Mouse (Mus musculus) CH12.LX (cell line): ENCODE measurements around the gene Sytl1. TPM values are rescaled to one million over a fixed set of nuclear protein-coding genes. Genes with fewer than 3 reads are reported as not detected.

Experiments used
- DNase-seq: peaks from one replicate; pipeline ENCODE4 v3.0.0-alpha.2; 2013; ENCODE audit errors: extremely low read depth
- H3K27ac ChIP-seq: 2 replicates; pipeline ENCODE4 v1.5.1; 2012; ENCODE audit warnings: low read depth, mild to moderate bottlenecking, control low read depth, moderate library complexity; ENCODE audit not compliant: insufficient read depth
- H3K27me3 ChIP-seq: replicated peaks from 2 replicates; pipeline ENCODE3; 2012; ENCODE audit warnings: inconsistent platforms
- H3K36me3 ChIP-seq, 2 experiments: replicated peaks in 1 of 2; 2 replicates each; pipeline versions ENCODE3 to v1.6.1; 2012; ENCODE audit warnings: inconsistent platforms in 1 of 2, low read length in 1 of 2, mild to moderate bottlenecking in 1 of 2, mixed read lengths in 1 of 2, moderate library complexity in 1 of 2; ENCODE audit not compliant: control insufficient read depth in 1 of 2, insufficient read depth in 1 of 2
- H3K4me1 ChIP-seq, 2 experiments: 2 replicates each; pipeline ENCODE4 v1.6.1; 2012; ENCODE audit warnings: inconsistent platforms in 1 of 2, moderate library complexity in 1 of 2; ENCODE audit not compliant: insufficient read depth in 2 of 2, control insufficient read depth in 1 of 2
- H3K4me2 ChIP-seq: 2 replicates; pipeline ENCODE4 v1.6.1; 2012; ENCODE audit warnings: low read depth, mild to moderate bottlenecking, control low read depth; ENCODE audit not compliant: poor library complexity, insufficient read depth, severe bottlenecking
- H3K4me3 ChIP-seq, 3 experiments: fragments of 150-350 bp in 1 of 3; sonication (generic) in 1 of 3; replicated peaks in 1 of 3; 2 replicates each; pipeline versions ENCODE3 to v1.5.1; 2011 to 2012; ENCODE audit warnings: low read depth in 2 of 3, low read length in 2 of 3, mild to moderate bottlenecking in 2 of 3, moderate library complexity in 2 of 3, control low read depth in 1 of 3, improper control_type of control experiment in 1 of 3, inconsistent platforms in 1 of 3, mixed read lengths in 1 of 3; ENCODE audit not compliant: poor library complexity in 1 of 3
- H3K79me2 ChIP-seq: replicated peaks from 2 replicates; pipeline ENCODE4 v1.6.1; 2012; ENCODE audit warnings: mild to moderate bottlenecking, moderate library complexity; ENCODE audit not compliant: control insufficient read depth, poor library complexity, insufficient read depth, severe bottlenecking; ENCODE audit errors: extremely low read depth
- H3K9ac ChIP-seq: 2 replicates; pipeline ENCODE4 v1.6.1; 2012; ENCODE audit warnings: low read depth, mild to moderate bottlenecking, control low read depth, moderate library complexity; ENCODE audit not compliant: insufficient read depth
- H3K9me3 ChIP-seq: replicated peaks from 2 replicates; pipeline ENCODE3; 2012; ENCODE audit warnings: low read length, inconsistent platforms, mixed read lengths
- BHLHE40 ChIP-seq: IDR thresholded peaks from 2 replicates; pipeline ENCODE4 v1.6.1; 2011; ENCODE audit warnings: mild to moderate bottlenecking, low read depth, low read length, improper control_type of control experiment
- CTCF ChIP-seq, 2 experiments: IDR thresholded peaks in 1 of 2; conservative IDR thresholded peaks in 1 of 2; 2 replicates each; pipeline ENCODE4 v1.5.1; 2011 to 2012; ENCODE audit warnings: low read depth in 2 of 2, low read length in 2 of 2, improper control_type of control experiment in 1 of 2, inconsistent platforms in 1 of 2, mild to moderate bottlenecking in 1 of 2, moderate library complexity in 1 of 2
- E2F4 ChIP-seq: IDR thresholded peaks from 2 replicates; pipeline ENCODE4 v1.6.1; 2011; ENCODE audit warnings: low read depth, low read length, improper control_type of control experiment; ENCODE audit not compliant: insufficient replicate concordance
- ELF1 ChIP-seq: IDR thresholded peaks from 2 replicates; pipeline ENCODE4 v1.6.1; 2014; ENCODE audit warnings: low read depth, mild to moderate bottlenecking, inconsistent platforms, low read length, improper control_type of control experiment
- IRF4 ChIP-seq: IDR thresholded peaks from 2 replicates; pipeline ENCODE4 v1.6.1; 2014; ENCODE audit warnings: low read depth, mild to moderate bottlenecking, inconsistent platforms, low read length, improper control_type of control experiment
- JUN ChIP-seq: IDR thresholded peaks from 2 replicates; pipeline ENCODE4 v1.6.1; 2011; ENCODE audit warnings: low read depth, mild to moderate bottlenecking, low read length, improper control_type of control experiment, moderate library complexity; ENCODE audit not compliant: insufficient read depth
- MAX ChIP-seq: IDR thresholded peaks from 2 replicates; pipeline ENCODE4 v1.6.1; 2011; ENCODE audit warnings: low read length, improper control_type of control experiment
- MAZ ChIP-seq: IDR thresholded peaks from 2 replicates; pipeline ENCODE4 v1.6.1; 2012; ENCODE audit warnings: low read depth, mild to moderate bottlenecking, inconsistent platforms, low read length, improper control_type of control experiment, moderate library complexity
- MXI1 ChIP-seq: IDR thresholded peaks from 2 replicates; pipeline ENCODE4 v1.6.1; 2011; ENCODE audit warnings: mild to moderate bottlenecking, low read depth, low read length, improper control_type of control experiment
- NELFE ChIP-seq: IDR thresholded peaks from 2 replicates; pipeline ENCODE4 v1.6.1; 2011; ENCODE audit warnings: low read depth, low read length, improper control_type of control experiment
- NRF1 ChIP-seq: IDR thresholded peaks from 2 replicates; pipeline ENCODE4 v1.6.1; 2014; ENCODE audit warnings: low read depth, mild to moderate bottlenecking, inconsistent platforms, low read length, improper control_type of control experiment, moderate library complexity
- PAX5 ChIP-seq: IDR thresholded peaks from 2 replicates; pipeline ENCODE4 v1.6.1; 2012; ENCODE audit warnings: low read length, inconsistent platforms, mixed read lengths
- POLR2A ChIP-seq: IDR thresholded peaks from 2 replicates; pipeline ENCODE4 v1.6.1; 2011; ENCODE audit warnings: low read depth, mild to moderate bottlenecking, improper control_type of control experiment, low read length
- RCOR1 ChIP-seq: conservative IDR thresholded peaks from 2 replicates; pipeline ENCODE4 v1.6.1; 2012; ENCODE audit warnings: low read depth, mild to moderate bottlenecking, inconsistent platforms, low read length, improper control_type of control experiment
- SIN3A ChIP-seq: IDR thresholded peaks from 2 replicates; pipeline ENCODE4 v1.6.1; 2012; ENCODE audit warnings: low read length, improper control_type of control experiment, inconsistent platforms
- SMC3 ChIP-seq: IDR thresholded peaks from 2 replicates; pipeline ENCODE4 v1.6.1; 2011; ENCODE audit warnings: low read depth, low read length, improper control_type of control experiment
- TCF12 ChIP-seq: IDR thresholded peaks from 2 replicates; pipeline ENCODE4 v1.6.1; 2014; ENCODE audit warnings: low read depth, mild to moderate bottlenecking, inconsistent platforms, low read length, improper control_type of control experiment
- UBTF ChIP-seq: IDR thresholded peaks from 2 replicates; pipeline ENCODE4 v1.6.1; 2012; ENCODE audit warnings: low read depth, mild to moderate bottlenecking, inconsistent platforms, low read length, improper control_type of control experiment, moderate library complexity
- ZC3H11A ChIP-seq: IDR thresholded peaks from 2 replicates; pipeline ENCODE4 v1.6.1; 2012; ENCODE audit warnings: low read depth, mild to moderate bottlenecking, inconsistent platforms, low read length, improper control_type of control experiment
- ZMIZ1 ChIP-seq: IDR thresholded peaks from 2 replicates; pipeline ENCODE4 v1.6.1; 2012; ENCODE audit warnings: low read depth, mild to moderate bottlenecking, inconsistent platforms, low read length, improper control_type of control experiment
- ZNF384 ChIP-seq: IDR thresholded peaks from 2 replicates; pipeline ENCODE4 v1.6.1; 2012; ENCODE audit warnings: low read depth, low read length, improper control_type of control experiment, inconsistent platforms
- dilution Hi-C: fragments of 300-500 bp; cut with MboI; formaldehyde crosslinking; loops from 2 replicates; pipeline ENCODE4 v1.14.3; 2020; ENCODE audit warnings: low sequenced_read_pairs; ENCODE audit not compliant: extremely low pct_unique_long_range_greater_than_20kb, extremely low pct_ligation_motif_present
- in situ Hi-C: fragments of 300-500 bp; cut with MboI; formaldehyde crosslinking; loops from 3 replicates; pipeline ENCODE4 v1.14.3; 2019; ENCODE audit warnings: low sequenced_read_pairs, low pct_ligation_motif_present, low pct_unique_long_range_greater_than_20kb, mixed read lengths
- polyA plus RNA-seq: library from polyadenylated mRNA; unstranded; fragments of >175 nt; gene quantifications from 2 replicates; pipeline ENCODE4 v1.2.1, GENCODE M21; 2012; ENCODE audit warnings: low read depth; ENCODE audit not compliant: insufficient read length
- total RNA-seq, 2 experiments: library from RNA; depleted of rRNA; stranded (reverse); fragments of 300-350 nt in 1 of 2; fragments of >200 nt in 1 of 2; gene quantifications; 2 replicates each; pipeline ENCODE4 v1.2.3; 2012 to 2014

The Sytl1 gene
- total and polyA plus RNA-seq, 3 experiments, result 8.2 to 20.0 (median 12.1) TPM

- H3K9me3 ChIP-seq, result no peaks in the 10 kb centered on the region
- TF ChIP-seq SIN3A, result no peak
- TF ChIP-seq TCF12, result no peak
- no peak for TF ChIP-seq ELF1
- TF ChIP-seq MXI1, result no peak
- TF ChIP-seq, all 38 proteins: peak for 0
- Histone ChIP-seq H3K4me3 (no peak overlapping the region), H3K4me1 (peaks cover 10 to 21% of the 10 kb centered on the region in 2 experiments), H3K27ac (no peak overlapping the region), H3K4me2 (no peak overlapping the region), H3K9ac (no peak overlapping the region), H3K27me3 (no peaks in the 10 kb centered on the region), H3K79me2 (no peaks in the 10 kb centered on the region), H3K36me3 (peaks cover 0 to 70% of the 10 kb centered on the region in 2 experiments)
- no peak for DNase-seq
- dilution Hi-C loops (no loop called here), in situ Hi-C loops (no loop called here)
Measured at GRCm38 (mm10) chr4:133257230-133257629, 5.7 kb downstream of the Sytl1 start.

- Histone ChIP-seq H3K4me3 (no peak overlapping the region), H3K9me3 (no peaks in the 10 kb centered on the region)
- TF ChIP-seq E2F4 (no peak), NELFE (no peak), IRF4 (no peak), NRF1 (no peak), UBTF (no peak), ZMIZ1 (no peak), PAX5 (no peak), SMC3 (no peak), MAZ (no peak), RCOR1 (no peak), MAX (no peak), BHLHE40 (no peak), CTCF (conservative IDR thresholded peaks at IDR 0.05 in 1 of 2, IDR thresholded peaks at IDR 0.05 in 1 of 2; ENCODE audit: low read depth in 2 of 2, low read length in 2 of 2) (no peak), ZC3H11A (no peak), JUN (no peak), POLR2A (no peak), ELF1 (no peak), ZNF384 (no peak)
- TF ChIP-seq, all 38 proteins: peak for 0
- H3K27me3 ChIP-seq, result no peaks in the 10 kb centered on the region
- dilution Hi-C loops (no loop called here), in situ Hi-C loops (no loop called here)
- H3K79me2 ChIP-seq, result no peaks in the 10 kb centered on the region
- no peak for DNase-seq
- no peak overlapping the region for H3K4me2 ChIP-seq
- H3K27ac ChIP-seq, result no peak overlapping the region
- H3K36me3 ChIP-seq, result peaks cover 0 to 70% of the 10 kb centered on the region in 2 experiments
- no peak overlapping the region for H3K9ac ChIP-seq
- H3K4me1 ChIP-seq, result peaks cover 5 to 18% of the 10 kb centered on the region in 2 experiments
Measured at GRCm38 (mm10) chr4:133256820-133257219, 6.1 kb downstream of the Sytl1 start.
